Mouse (Mus musculus) v-Abl transformed pro-B cells (cell line): ENCODE measurements around the gene Arpc4.

Experiments
- in situ Hi-C, 2 experiments: fragments of 400-800 bp; cut with MboI; formaldehyde crosslinking; loops; one replicate each; pipeline ENCODE4 v1.15.1; 2025; ENCODE audit not compliant: unreplicated experiment in 2 of 2

The Arpc4 gene

GRCm38 (mm10) chr6:113395501-113395900 is 17.6 kb downstream of the Arpc4 start:
- in situ Hi-C loops, result no loop called here

GRCm38 (mm10) chr6:113396270-113397030 is 18.5 kb downstream of the Arpc4 start:
- in situ Hi-C loops, result no loop called here

- in situ Hi-C loops, result no loop called here
Measured at GRCm38 (mm10) chr6:113402094-113402493, 24.2 kb downstream of the Arpc4 start.

GRCm38 (mm10) chr6:113404649-113405448 is 26.9 kb downstream of the Arpc4 start:
- in situ Hi-C loops, result no loop called here

- in situ Hi-C loops, result no loop called here
Measured at GRCm38 (mm10) chr6:113405483-113405882, 27.6 kb downstream of the Arpc4 start.

GRCm38 (mm10) chr6:113406683-113407082 is 28.8 kb downstream of the Arpc4 start:
- in situ Hi-C loops, result no loop called here

- in situ Hi-C loops, result no loop called here
Measured at GRCm38 (mm10) chr6:113410001-113410400, 32.1 kb downstream of the Arpc4 start.

- in situ Hi-C loops, result no loop called here
Measured at GRCm38 (mm10) chr6:113416416-113416815, 38.5 kb downstream of the Arpc4 start.

GRCm38 (mm10) chr6:113418441-113419198 is 40.7 kb downstream of the Arpc4 start:
- in situ Hi-C loops, result no loop called here

GRCm38 (mm10) chr6:113419199-113419587 is 41.3 kb downstream of the Arpc4 start, which contains the start of gene Rpusd3:
Rpusd3 (minus strand) TSS chr6:113419340.
- in situ Hi-C loops, result no loop called here

- in situ Hi-C loops, result no loop called here
Measured at GRCm38 (mm10) chr6:113423000-113423399, 45.1 kb downstream of the Arpc4 start.

- in situ Hi-C loops, result no loop called here
Measured at GRCm38 (mm10) chr6:113424187-113424586, 46.3 kb downstream of the Arpc4 start.

- in situ Hi-C loops, result loop anchor here in 1 of 2 experiments (25.0 kb wide), 1 partner anchor 636 kb away; no protein-coding TSS in a partner anchor
Measured at GRCm38 (mm10) chr6:113426696-113427095, 48.8 kb downstream of the Arpc4 start.

GRCm38 (mm10) chr6:113427397-113427796 is 49.5 kb downstream of the Arpc4 start:
- in situ Hi-C loops, result loop anchor here in 1 of 2 experiments (25.0 kb wide), 1 partner anchor 635 kb away; no protein-coding TSS in a partner anchor

- in situ Hi-C loops, result loop anchor here in 1 of 2 experiments (25.0 kb wide), 1 partner anchor 634 kb away; no protein-coding TSS in a partner anchor
Measured at GRCm38 (mm10) chr6:113428006-113428405, 50.1 kb downstream of the Arpc4 start.

- in situ Hi-C loops, result loop anchor here in 1 of 2 experiments (25.0 kb wide), 1 partner anchor 632 kb away; no protein-coding TSS in a partner anchor
Measured at GRCm38 (mm10) chr6:113429965-113430364, 52.0 kb downstream of the Arpc4 start.

GRCm38 (mm10) chr6:113430846-113431245 is 52.9 kb downstream of the Arpc4 start:
- in situ Hi-C loops, result loop anchor here in 1 of 2 experiments (25.0 kb wide), 1 partner anchor 631 kb away; no protein-coding TSS in a partner anchor

- in situ Hi-C loops, result loop anchor here in 1 of 2 experiments (25.0 kb wide), 1 partner anchor 630 kb away; no protein-coding TSS in a partner anchor
Measured at GRCm38 (mm10) chr6:113431801-113432200, 53.9 kb downstream of the Arpc4 start.

GRCm38 (mm10) chr6:113433661-113434060 is 55.7 kb downstream of the Arpc4 start:
- in situ Hi-C loops, result loop anchor here in 1 of 2 experiments (25.0 kb wide), 1 partner anchor 629 kb away; no protein-coding TSS in a partner anchor

GRCm38 (mm10) chr6:113434691-113435090 is 56.8 kb downstream of the Arpc4 start:
- in situ Hi-C loops, result loop anchor here in 1 of 2 experiments (25.0 kb wide), 1 partner anchor 628 kb away; no protein-coding TSS in a partner anchor
